Mouse (Mus musculus): ENCODE measurements around the gene Rps10. TPM values are rescaled to one million over a fixed set of nuclear protein-coding genes. Genes with fewer than 3 reads are reported as not detected.

The Rps10 gene
- 100 to 1,000 TPM; 444 to 464 TPM for total RNA-seq (2021)
- long read RNA-seq, experiment 1, transcript Rps10-203 (6 exons, 887 nt), result major isoform, 19 of 24 reads
- long read RNA-seq, experiment 1, partial matches to known transcripts, result 3 of 24 reads
- long read RNA-seq, experiment 1, other reads (novel, unspliced or antisense), result 1 of 24 reads
- long read RNA-seq, experiment 2, transcript Rps10-203 (6 exons, 887 nt), result major isoform, 28 of 34 reads
- long read RNA-seq, experiment 2, partial matches to known transcripts, result 2 of 34 reads
- long read RNA-seq, experiment 2, other reads (novel, unspliced or antisense), result 3 of 34 reads

DNA sequence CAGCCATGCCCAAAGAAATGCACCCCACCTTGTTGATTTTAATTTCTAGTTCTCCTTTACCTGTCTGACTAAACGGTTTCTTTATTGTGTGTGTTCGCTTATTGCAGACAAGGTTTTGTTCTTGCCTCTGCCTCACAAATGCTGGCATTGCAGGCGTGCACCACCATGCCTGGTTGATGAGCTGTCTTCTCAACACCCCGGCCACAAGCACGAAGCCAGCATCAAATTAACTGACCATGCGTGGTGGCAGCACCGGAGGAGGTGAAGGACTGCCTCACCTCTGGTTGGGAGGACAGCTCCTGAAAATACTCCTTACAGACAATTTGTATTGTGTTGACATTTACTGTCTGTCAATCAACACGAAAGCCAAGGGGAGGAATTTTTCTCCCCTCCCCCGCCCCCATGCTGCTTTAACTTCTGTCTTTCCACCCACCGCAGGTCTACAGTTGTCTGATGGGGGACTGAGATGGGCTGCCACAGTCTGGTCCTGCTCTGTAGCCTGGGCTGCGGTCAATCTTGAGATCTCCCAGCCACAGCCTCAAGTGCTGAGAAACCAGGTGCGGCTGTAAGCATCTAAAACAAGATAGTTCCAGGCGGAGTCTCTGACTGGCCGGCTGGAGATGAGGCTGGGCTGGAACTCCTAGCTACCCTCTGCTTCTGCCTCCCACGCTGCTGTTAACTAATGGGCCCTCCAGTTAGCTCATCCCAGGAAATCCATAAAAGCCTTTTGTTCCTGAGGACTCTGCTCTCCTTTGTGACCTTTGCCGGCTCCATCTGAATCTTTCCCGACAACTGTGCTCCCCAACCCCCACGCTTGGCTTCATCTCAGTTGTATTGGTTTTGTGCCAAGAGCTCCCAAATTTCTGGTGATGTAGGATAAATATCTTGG is at the start of gene Rps10:
TSS of gene Rps10 (minus strand) at position 538 of the 889 bp plus-strand sequence.
- intact Hi-C loops (cut with DNase I), result loop anchor here (5.0 kb wide), 2 partner anchors 51 to 126 kb away; no protein-coding TSS in a partner anchor
- H3K27ac ChIP-seq, result peak within 1 kb of the TSS; percentile 84
- peak within 1 kb of the TSS; percentile 92 for H3K4me3 ChIP-seq
- no peak for TF ChIP-seq CTCF (IDR thresholded peaks at IDR 0.05)
- no peak for DNase-seq (ENCODE audit: extremely low spot score in 1 of 2, low spot score in 2 of 2)

GRCm38 (mm10) chr17:27685550-27685913 is 49.1 kb upstream of the Rps10 start:
- no peak for DNase-seq (ENCODE audit: extremely low spot score in 1 of 2, low spot score in 2 of 2)
- Histone ChIP-seq H3K27ac (peak overlapping the region; percentile 95), H3K4me3 (peak overlapping the region; percentile 70)
- TF ChIP-seq CTCF (IDR thresholded peaks at IDR 0.05), result no peak
- intact Hi-C loops (cut with DNase I), result loop anchor here (1.0 to 5.0 kb wide), 3 partner anchors 8 to 48 kb away; partner anchors contain the start of genes RPS10-NUDT3 and Rps10

DNA sequence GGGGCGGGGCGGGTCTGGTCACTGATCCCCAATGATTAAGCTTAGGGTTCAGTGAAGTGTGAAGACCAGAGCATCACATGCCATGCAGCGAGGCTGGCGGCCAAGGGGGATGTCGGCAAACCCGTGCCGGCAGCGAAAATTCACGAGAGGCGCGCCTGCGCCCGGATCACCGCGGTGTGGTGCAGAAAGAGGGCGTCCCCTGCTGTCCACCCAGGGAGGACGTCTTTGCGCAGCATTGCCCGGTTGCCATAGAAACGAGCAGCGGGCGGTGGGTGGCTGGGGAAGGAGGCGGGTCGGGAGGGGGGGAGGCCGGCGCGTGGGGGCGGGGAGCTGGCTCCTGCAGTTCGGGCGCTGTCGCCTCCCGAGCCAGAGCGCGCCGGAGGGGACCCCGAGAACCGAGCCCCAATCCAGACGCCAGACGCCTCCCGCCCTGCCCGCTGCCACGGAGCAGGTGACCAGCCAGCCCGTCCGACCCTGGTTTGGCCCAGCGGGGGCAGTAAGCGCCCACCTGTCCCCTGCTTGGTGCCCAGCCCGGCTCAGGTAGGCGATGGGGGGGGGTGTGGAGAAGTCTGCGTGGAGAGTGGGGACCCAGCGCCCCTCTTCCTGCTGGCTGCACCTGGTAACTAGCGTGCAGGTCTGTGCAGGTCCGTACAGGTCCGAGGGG is 48.5 kb upstream of the Rps10 start:
- intact Hi-C loops (cut with DNase I), result loop anchor here (1.0 to 5.0 kb wide), 3 partner anchors 8 to 48 kb away; partner anchors contain the start of genes RPS10-NUDT3 and Rps10
- peak; percentile 86 to 88 for DNase-seq (ENCODE audit: extremely low spot score in 1 of 2, low spot score in 2 of 2)
- TF ChIP-seq CTCF (IDR thresholded peaks at IDR 0.05), result peak; percentile 56

DNA sequence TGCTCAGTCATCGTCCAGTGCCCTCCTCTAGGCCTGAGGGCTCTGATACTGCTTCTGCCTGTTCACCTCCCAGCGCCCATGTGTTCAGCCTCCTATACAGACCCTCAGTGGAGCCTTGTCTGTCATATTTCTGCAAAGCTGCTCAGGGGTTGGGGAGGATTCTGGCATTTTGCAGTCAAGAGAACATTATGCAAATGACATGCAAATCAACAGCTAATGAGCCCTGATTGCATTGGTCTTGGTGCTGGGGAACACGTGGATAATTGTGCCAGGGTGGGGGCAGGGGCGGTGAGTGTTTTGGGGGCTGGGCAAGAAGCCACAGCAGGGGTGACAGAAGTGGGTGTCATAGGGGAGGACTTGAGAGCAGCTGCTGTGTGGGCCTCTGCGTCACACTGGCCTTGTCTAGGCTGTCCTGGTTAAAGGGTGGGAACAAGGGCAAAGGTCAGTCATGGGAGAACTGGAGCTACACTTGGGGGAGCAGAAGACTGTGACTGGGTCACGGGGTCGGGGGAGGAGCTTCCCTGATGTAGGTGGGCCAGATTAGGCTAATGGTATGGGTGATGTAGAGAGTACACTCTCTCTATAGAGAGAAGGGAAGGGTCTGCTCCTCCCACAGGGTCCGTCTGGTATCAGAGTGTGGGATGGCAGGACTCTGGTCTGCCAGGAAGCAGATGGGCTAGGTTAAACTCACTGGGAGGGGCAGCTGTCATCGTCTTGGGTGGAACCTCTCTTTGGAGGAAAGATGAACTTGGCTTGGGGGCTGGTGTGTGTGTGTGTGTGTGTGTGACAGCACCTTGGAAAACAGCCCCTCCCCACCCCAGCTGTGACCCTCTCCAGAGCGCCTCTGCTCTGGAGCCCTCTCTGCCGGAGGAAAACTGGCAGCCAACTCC is 42.7 kb upstream of the Rps10 start:
- no peak for DNase-seq (ENCODE audit: extremely low spot score in 1 of 2, low spot score in 2 of 2)

More for the DNA sequence above, 48.5 kb upstream of the Rps10 start:
- Histone ChIP-seq H3K4me3 (peak overlapping the region; percentile 70), H3K27ac (peak overlapping the region; percentile 95)

DNA sequence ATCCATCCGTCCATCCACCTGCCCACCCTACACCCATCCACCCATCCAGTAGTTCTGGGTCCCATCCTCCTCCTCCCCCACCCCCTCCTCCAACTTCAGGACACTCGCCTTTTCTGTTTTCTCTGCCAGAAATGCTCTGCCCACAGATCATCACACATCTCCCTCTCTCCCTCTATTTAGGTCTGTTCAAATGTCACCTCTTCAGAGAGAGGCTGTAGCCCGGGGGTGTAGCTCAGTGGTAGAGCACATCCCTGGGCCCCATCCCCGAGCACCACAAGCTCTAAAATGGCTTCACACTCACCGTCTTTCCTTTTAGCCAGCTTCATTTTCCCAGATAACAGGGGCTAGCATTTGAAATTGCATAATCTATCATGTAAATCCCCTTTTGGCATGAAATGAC is 41.3 kb upstream of the Rps10 start:
- Histone ChIP-seq H3K4me3 (no peak overlapping the region), H3K27ac (peak overlapping the region; percentile 83)
- intact Hi-C loops (cut with DNase I), result loop anchor here (1.0 to 2.0 kb wide), 3 partner anchors 8 to 35 kb away; no protein-coding TSS in a partner anchor
- TF ChIP-seq CTCF (IDR thresholded peaks at IDR 0.05), result no peak
- no peak for DNase-seq (ENCODE audit: extremely low spot score in 1 of 2, low spot score in 2 of 2)

More for the DNA sequence above, 42.7 kb upstream of the Rps10 start:
- no peak for TF ChIP-seq CTCF (IDR thresholded peaks at IDR 0.05)
- intact Hi-C loops (cut with DNase I), result no loop called here
- no peak overlapping the region for H3K4me3 ChIP-seq
- peak overlapping the region; percentile 83 for H3K27ac ChIP-seq

GRCm38 (mm10) chr17:27676270-27676669 is 39.8 kb upstream of the Rps10 start:
- no peak for DNase-seq (ENCODE audit: extremely low spot score in 1 of 2, low spot score in 2 of 2)
- intact Hi-C loops (cut with DNase I), result loop anchor here (2.0 kb wide), 2 partner anchors 19 to 33 kb away; no protein-coding TSS in a partner anchor
- TF ChIP-seq CTCF (IDR thresholded peaks at IDR 0.05), result no peak
- no peak overlapping the region for H3K4me3 ChIP-seq
- peak overlapping the region; percentile 67 for H3K27ac ChIP-seq

DNA sequence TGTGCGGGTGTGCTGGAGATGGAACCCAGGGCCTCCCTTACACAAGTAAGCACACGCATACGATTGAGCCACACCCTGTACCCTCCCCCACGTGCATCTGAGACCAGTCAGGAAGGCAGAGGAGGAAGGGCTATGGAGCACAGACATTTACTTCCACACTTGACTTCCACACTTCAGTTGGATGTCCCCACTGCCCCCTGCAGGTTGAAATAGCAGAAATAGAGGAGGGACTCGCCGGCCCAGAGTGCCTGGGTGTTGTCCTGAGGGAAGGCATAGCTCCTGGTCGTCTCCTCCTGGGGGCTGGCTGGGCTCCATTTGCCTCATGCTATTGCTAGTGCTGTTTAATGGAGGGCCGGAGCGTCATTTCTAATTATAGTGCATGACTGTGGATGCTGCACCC is 39.0 kb upstream of the Rps10 start:
- TF ChIP-seq CTCF (IDR thresholded peaks at IDR 0.05), result peak; percentile 29
- Histone ChIP-seq H3K27ac (peak overlapping the region; percentile 67), H3K4me3 (no peak overlapping the region)
- intact Hi-C loops (cut with DNase I), result no loop called here
- DNase-seq (ENCODE audit: extremely low spot score in 1 of 2, low spot score in 2 of 2), result no peak

- Histone ChIP-seq H3K4me3 (no peak overlapping the region), H3K27ac (no peak overlapping the region; the same call in 1 of the 2 replicates)
- DNase-seq (ENCODE audit: extremely low spot score in 1 of 2, low spot score in 2 of 2), result no peak
- intact Hi-C loops (cut with DNase I), result no loop called here
- TF ChIP-seq CTCF (IDR thresholded peaks at IDR 0.05), result no peak
Measured at GRCm38 (mm10) chr17:27673945-27674344, 37.5 kb upstream of the Rps10 start.

DNA sequence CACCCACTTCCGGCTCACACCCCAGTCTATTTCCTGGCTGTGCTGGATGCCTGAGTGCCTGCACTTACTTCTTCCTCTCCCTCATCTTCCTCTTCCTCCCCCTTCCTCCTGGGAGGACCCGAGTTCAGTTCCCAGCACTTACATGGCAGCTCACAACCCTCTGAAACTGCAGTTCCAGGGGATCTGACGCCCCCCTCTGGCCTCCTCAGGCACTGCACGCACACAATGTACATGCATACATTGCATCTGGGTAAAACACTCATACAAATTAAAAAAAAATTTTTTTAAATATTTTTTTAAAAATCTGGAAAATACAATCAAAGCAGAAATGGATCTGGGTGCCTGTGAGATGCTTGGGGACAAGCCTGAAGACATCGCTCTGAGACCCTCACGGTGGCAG is 35.3 kb upstream of the Rps10 start:
- intact Hi-C loops (cut with DNase I), result no loop called here
- no peak overlapping the region for H3K4me3 ChIP-seq
- peak; percentile 37 for TF ChIP-seq CTCF (IDR thresholded peaks at IDR 0.05)
- no peak for DNase-seq (ENCODE audit: extremely low spot score in 1 of 2, low spot score in 2 of 2)
- no peak overlapping the region for H3K27ac ChIP-seq

DNA sequence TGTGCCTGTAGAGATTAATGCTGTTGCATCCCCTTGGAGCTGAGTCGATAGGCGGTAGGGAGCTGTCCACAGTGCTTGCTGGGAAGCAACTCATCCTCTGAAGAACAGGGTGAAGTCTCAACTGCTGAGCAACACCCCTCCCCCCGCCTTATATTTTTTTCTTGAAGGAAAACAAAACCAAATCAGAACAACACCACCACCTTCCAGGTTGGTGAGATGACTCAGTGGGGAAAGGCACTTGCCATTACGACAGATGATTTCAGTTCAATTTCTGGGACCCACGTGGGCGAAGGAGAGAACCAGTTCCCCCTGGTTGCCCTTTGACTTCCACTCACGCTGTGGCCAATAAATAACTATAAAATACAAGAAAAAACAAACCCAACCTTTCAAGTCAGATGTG is 22.3 kb upstream of the Rps10 start:
- no peak for TF ChIP-seq CTCF (IDR thresholded peaks at IDR 0.05)
- intact Hi-C loops (cut with DNase I), result loop anchor here (10.0 kb wide), 1 partner anchor 176 kb away; the partner anchor contains the start of gene Snrpc
- DNase-seq (ENCODE audit: extremely low spot score in 1 of 2, low spot score in 2 of 2), result no peak
- H3K4me3 ChIP-seq, result no peak overlapping the region
- no peak overlapping the region for H3K27ac ChIP-seq

Measured in left cerebral cortex, adult 2 months (tissue).